Mouse (Mus musculus) MEL (cell line): ENCODE measurements around the gene Dnaja2. TPM values are rescaled to one million over a fixed set of nuclear protein-coding genes. Genes with fewer than 3 reads are reported as not detected.

Source experiments
- DNase-seq: peaks from one replicate; pipeline ENCODE4 v3.0.0; 2011; ENCODE audit warnings: low read depth, low spot score
- H3K27ac ChIP-seq: 2 replicates; pipeline ENCODE4 v1.5.1; 2012; ENCODE audit warnings: low read depth, mild to moderate bottlenecking, control low read depth, low read length, moderate library complexity; ENCODE audit not compliant: control insufficient read depth
- H3K27me3 ChIP-seq, 2 experiments: fragments of 150-350 bp in 1 of 2; sonication (generic) in 1 of 2; 2 replicates each; pipeline ENCODE4 v1.6.1; 2012; ENCODE audit warnings: low read length in 2 of 2, mild to moderate bottlenecking in 2 of 2, improper control_type of control experiment in 1 of 2, moderate library complexity in 1 of 2; ENCODE audit not compliant: insufficient read depth in 2 of 2, control insufficient read depth in 1 of 2
- H3K36me3 ChIP-seq, 2 experiments: 2 replicates each; pipeline ENCODE4 v1.6.1; 2012 to 2014; ENCODE audit warnings: low read length in 2 of 2, improper control_type of control experiment in 1 of 2, inconsistent platforms in 1 of 2, mild to moderate bottlenecking in 1 of 2; ENCODE audit not compliant: insufficient read depth in 2 of 2, control insufficient read depth in 1 of 2
- H3K4me1 ChIP-seq, 2 experiments: fragments of 150-350 bp in 1 of 2; sonication (generic) in 1 of 2; 2 replicates each; pipeline ENCODE4 v1.6.1; 2012; ENCODE audit warnings: low read length in 2 of 2, improper control_type of control experiment in 1 of 2, mild to moderate bottlenecking in 1 of 2; ENCODE audit not compliant: insufficient read depth in 2 of 2, control insufficient read depth in 1 of 2
- H3K4me3 ChIP-seq, 2 experiments: fragments of 150-350 bp in 1 of 2; sonication (generic) in 1 of 2; 2 replicates each; pipeline ENCODE4 v1.5.1; 2012; ENCODE audit warnings: low read depth in 2 of 2, low read length in 2 of 2, mild to moderate bottlenecking in 2 of 2, moderate library complexity in 2 of 2, control low read depth in 1 of 2, improper control_type of control experiment in 1 of 2; ENCODE audit not compliant: control insufficient read depth in 1 of 2, insufficient read depth in 1 of 2
- H3K79me2 ChIP-seq: 2 replicates; pipeline ENCODE4 v1.6.1; 2012; ENCODE audit warnings: mild to moderate bottlenecking, low read length, moderate library complexity; ENCODE audit not compliant: control insufficient read depth, poor library complexity, insufficient read depth
- H3K9ac ChIP-seq: 2 replicates; pipeline ENCODE4 v1.6.1; 2012; ENCODE audit warnings: low read depth, mild to moderate bottlenecking, control low read depth, low read length, moderate library complexity; ENCODE audit not compliant: control insufficient read depth, poor library complexity, severe bottlenecking
- H3K9me3 ChIP-seq: fragments of 150-350 bp; sonication (generic); replicated peaks from 2 replicates; pipeline ENCODE4 v1.6.1; 2012; ENCODE audit warnings: mild to moderate bottlenecking, low read length, improper control_type of control experiment, moderate library complexity; ENCODE audit not compliant: insufficient read depth
- BHLHE40 ChIP-seq: IDR thresholded peaks from 2 replicates; pipeline ENCODE4 v1.6.1; 2012; ENCODE audit warnings: low read depth, mild to moderate bottlenecking, inconsistent platforms, low read length, improper control_type of control experiment, borderline replicate concordance
- CHD2 ChIP-seq: IDR thresholded peaks from 2 replicates; pipeline ENCODE4 v1.6.1; 2011; ENCODE audit warnings: low read length, improper control_type of control experiment
- E2F4 ChIP-seq: IDR thresholded peaks from 2 replicates; pipeline ENCODE4 v1.6.1; 2011; ENCODE audit warnings: low read depth, low read length, improper control_type of control experiment, borderline replicate concordance
- ELF1 ChIP-seq: IDR thresholded peaks from 2 replicates; pipeline ENCODE4 v1.6.1; 2014; ENCODE audit warnings: low read depth, mild to moderate bottlenecking, inconsistent platforms, low read length, improper control_type of control experiment, moderate library complexity
- EP300 ChIP-seq, 2 experiments: IDR thresholded peaks; 2 replicates each; pipeline ENCODE4 v1.6.1; 2011; ENCODE audit warnings: improper control_type of control experiment in 2 of 2, low read length in 2 of 2, low read depth in 1 of 2, mild to moderate bottlenecking in 1 of 2
- ETS1 ChIP-seq: IDR thresholded peaks from 2 replicates; pipeline ENCODE4 v1.6.1; 2012; ENCODE audit warnings: low read depth, mild to moderate bottlenecking, inconsistent platforms, low read length, improper control_type of control experiment, moderate library complexity
- GABPA ChIP-seq: IDR thresholded peaks from 2 replicates; pipeline ENCODE4 v1.6.1; 2012; ENCODE audit warnings: low read depth, mild to moderate bottlenecking, inconsistent platforms, low read length, improper control_type of control experiment, moderate library complexity
- GATA1 ChIP-seq: IDR thresholded peaks from 2 replicates; pipeline ENCODE4 v1.6.1; 2011; ENCODE audit warnings: low read depth, low read length, improper control_type of control experiment
- HCFC1 ChIP-seq: IDR thresholded peaks from 2 replicates; pipeline ENCODE4 v1.6.1; 2012; ENCODE audit warnings: low read depth, mild to moderate bottlenecking, inconsistent platforms, low read length, improper control_type of control experiment, moderate library complexity
- JUND ChIP-seq: IDR thresholded peaks from 2 replicates; pipeline ENCODE4 v1.6.1; 2011; ENCODE audit warnings: low read depth, mild to moderate bottlenecking, improper control_type of control experiment, low read length
- KAT2A ChIP-seq: conservative IDR thresholded peaks from 2 replicates; pipeline ENCODE4 v1.6.1; 2012; ENCODE audit warnings: low read depth, low read length, improper control_type of control experiment, inconsistent platforms
- MAX ChIP-seq: IDR thresholded peaks from 2 replicates; pipeline ENCODE4 v1.6.1; 2011; ENCODE audit warnings: low read length, improper control_type of control experiment
- MAZ ChIP-seq: IDR thresholded peaks from 2 replicates; pipeline ENCODE4 v1.6.1; 2012; ENCODE audit warnings: low read depth, mild to moderate bottlenecking, inconsistent platforms, low read length, improper control_type of control experiment
- MEF2A ChIP-seq: IDR thresholded peaks from 2 replicates; pipeline ENCODE4 v1.6.1; 2014; ENCODE audit warnings: low read depth, mild to moderate bottlenecking, inconsistent platforms, low read length, improper control_type of control experiment; ENCODE audit not compliant: poor library complexity, insufficient replicate concordance, severe bottlenecking; ENCODE audit errors: extremely low read depth
- MXI1 ChIP-seq: IDR thresholded peaks from 2 replicates; pipeline ENCODE4 v1.6.1; 2011; ENCODE audit warnings: mild to moderate bottlenecking, low read depth, low read length, improper control_type of control experiment
- MYB ChIP-seq: IDR thresholded peaks from 2 replicates; pipeline ENCODE4 v1.6.1; 2011; ENCODE audit warnings: mild to moderate bottlenecking, low read depth, low read length, improper control_type of control experiment
- NELFE ChIP-seq: IDR thresholded peaks from 2 replicates; pipeline ENCODE4 v1.6.1; 2011; ENCODE audit warnings: low read depth, low read length, improper control_type of control experiment
- NRF1 ChIP-seq: IDR thresholded peaks from 2 replicates; pipeline ENCODE4 v1.6.1; 2014; ENCODE audit warnings: low read depth, mild to moderate bottlenecking, inconsistent platforms, low read length, improper control_type of control experiment, moderate library complexity; ENCODE audit not compliant: poor library complexity, insufficient read depth, severe bottlenecking
- POLR2AphosphoS2 ChIP-seq: IDR thresholded peaks from 2 replicates; pipeline ENCODE4 v1.6.1; 2011; ENCODE audit warnings: low read length, improper control_type of control experiment
- POLR2AphosphoS5 ChIP-seq: IDR thresholded peaks from 2 replicates; pipeline ENCODE4 v1.6.1; 2012; ENCODE audit warnings: low read depth, borderline replicate concordance, mild to moderate bottlenecking, inconsistent platforms, low read length, moderate library complexity, mixed read lengths
- RCOR1 ChIP-seq: IDR thresholded peaks from 2 replicates; pipeline ENCODE4 v1.6.1; 2012; ENCODE audit warnings: low read depth, mild to moderate bottlenecking, inconsistent platforms, low read length, improper control_type of control experiment
- SIN3A ChIP-seq: IDR thresholded peaks from 2 replicates; pipeline ENCODE4 v1.6.1; 2012; ENCODE audit warnings: low read length, improper control_type of control experiment, inconsistent platforms
- SMC3 ChIP-seq: IDR thresholded peaks from 2 replicates; pipeline ENCODE4 v1.6.1; 2011; ENCODE audit warnings: low read depth, low read length, improper control_type of control experiment
- TAL1 ChIP-seq: IDR thresholded peaks from 2 replicates; pipeline ENCODE4 v1.6.1; 2012; ENCODE audit warnings: mild to moderate bottlenecking, inconsistent platforms, low read length, moderate library complexity, mixed read lengths
- TCF12 ChIP-seq: IDR thresholded peaks from 2 replicates; pipeline ENCODE4 v1.6.1; 2014; ENCODE audit warnings: low read depth, mild to moderate bottlenecking, inconsistent platforms, low read length, improper control_type of control experiment, moderate library complexity
- USF1 ChIP-seq: IDR thresholded peaks from 2 replicates; pipeline ENCODE4 v1.6.1; 2014; ENCODE audit warnings: low read depth, mild to moderate bottlenecking, inconsistent platforms, low read length, improper control_type of control experiment, moderate library complexity
- ZC3H11A ChIP-seq: IDR thresholded peaks from 2 replicates; pipeline ENCODE4 v1.6.1; 2012; ENCODE audit warnings: low read depth, mild to moderate bottlenecking, inconsistent platforms, low read length, improper control_type of control experiment
- ZNF384 ChIP-seq: IDR thresholded peaks from 2 replicates; pipeline ENCODE4 v1.6.1; 2012; ENCODE audit warnings: low read depth, mild to moderate bottlenecking, inconsistent platforms, low read length, improper control_type of control experiment
- polyA plus RNA-seq, 2 experiments: library from polyadenylated mRNA; stranded (reverse) in 1 of 2; unstranded in 1 of 2; fragments of >175 nt in 1 of 2; fragments of >200 nt in 1 of 2; gene quantifications; 2 replicates each; pipeline versions ENCODE4 v1.2.1 to v1.2.4; 2012; ENCODE audit warnings: low replicate concordance in 2 of 2, low read depth in 1 of 2; ENCODE audit not compliant: insufficient read length in 2 of 2, insufficient read depth in 1 of 2, missing spikeins in 1 of 2
- total RNA-seq: library from RNA; depleted of rRNA; stranded (reverse); fragments of 300-350 nt; gene quantifications from 2 replicates; pipeline ENCODE4 v1.2.3, GENCODE M21; 2012

Gene Dnaja2
- total and polyA plus RNA-seq, 3 experiments = 189 to 307 TPM; not detected in 1

DNA sequence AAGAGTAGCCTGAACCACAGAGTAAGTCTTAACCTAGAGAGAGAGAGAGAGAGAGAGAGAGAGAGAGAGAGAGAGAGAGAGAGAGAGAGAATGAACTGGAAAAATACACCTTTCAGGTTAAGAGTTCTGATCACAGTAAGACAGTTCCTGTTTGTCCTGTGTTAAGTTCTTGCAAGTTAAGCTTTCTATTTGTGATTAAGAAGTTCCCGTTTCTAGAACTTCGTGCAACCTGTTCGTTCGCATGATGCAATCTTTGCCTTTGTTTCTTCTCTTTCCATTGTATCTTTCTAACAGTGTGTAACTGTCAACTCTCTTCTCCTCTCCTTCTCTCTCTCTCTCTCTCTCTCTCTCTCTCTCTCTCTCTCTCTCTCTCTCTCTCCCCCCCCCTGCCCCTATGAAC is 15.3 kb upstream of the Dnaja2 start (continued):
- no peak for TF ChIP-seq E2F4
- TF ChIP-seq SIN3A = peak; percentile 85
- TF ChIP-seq RCOR1 = no peak
- TF ChIP-seq JUND = no peak; the same call in none of the 2 replicates
- peak; percentile 47; the same call in 1 of the 2 replicates for TF ChIP-seq NELFE
- no peak; the same call in 1 of the 2 replicates for TF ChIP-seq POLR2AphosphoS5
- TF ChIP-seq ELF1 = no peak
- no peak for TF ChIP-seq SMC3
- TF ChIP-seq ZC3H11A = 0 out of 2 replicates have a peak, but pooled peaks have one; percentile 2

DNA sequence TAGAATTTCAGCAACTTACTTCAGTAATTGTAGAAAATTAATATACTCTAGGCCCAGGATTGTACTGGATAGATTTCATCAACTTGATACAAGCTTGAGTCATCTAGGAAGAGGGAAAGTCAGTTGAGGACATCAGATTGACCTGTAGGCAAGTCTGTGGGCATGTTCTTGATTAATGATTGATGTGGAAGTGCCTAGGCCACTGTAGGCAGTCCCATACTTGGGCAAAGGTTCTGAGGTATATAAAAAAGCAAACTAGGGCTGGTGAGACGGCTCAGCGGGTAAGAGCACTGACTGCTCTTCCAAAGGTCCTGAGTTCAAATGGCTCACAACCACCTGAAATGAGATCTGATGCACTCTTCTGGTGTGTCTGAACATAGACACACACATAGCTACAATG is 12.7 kb upstream of the Dnaja2 start:
- TF ChIP-seq MYB (no peak), NELFE (no peak), KAT2A (no peak), MAZ (no peak), ZNF384 (no peak), JUND (no peak), EP300 (IDR thresholded peaks at IDR 0.05; ENCODE audit: low read depth in 1 of 2, low read length in 2 of 2) (no peak), ZC3H11A (no peak), CHD2 (no peak), GABPA (no peak), HCFC1 (no peak), GATA1 (no peak)
- H3K27ac ChIP-seq = no peak overlapping the region

DNA sequence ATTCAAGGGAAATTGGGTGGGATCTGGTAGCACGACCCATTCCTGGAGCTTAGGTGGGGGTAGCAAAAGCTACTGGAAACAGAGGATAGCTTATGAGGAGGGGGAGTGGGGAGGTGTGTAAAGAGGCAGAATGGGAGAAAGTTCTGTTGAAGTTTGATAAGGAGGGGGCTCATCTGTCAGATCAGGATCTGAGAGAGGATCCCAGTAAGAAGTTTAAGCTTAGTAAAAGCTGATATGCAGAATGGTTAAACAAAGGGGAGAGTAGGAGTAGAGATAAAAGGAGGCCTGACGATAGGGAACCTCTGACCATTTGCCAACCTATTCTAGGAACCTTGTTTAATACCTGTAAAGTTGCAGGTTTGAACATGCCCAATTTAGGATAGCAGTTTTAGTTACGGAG is 10.0 kb upstream of the Dnaja2 start:
- Histone ChIP-seq H3K9ac (no peak overlapping the region), H3K27ac (peak overlapping the region; percentile 32; the same call in 1 of the 2 replicates), H3K4me3 (no peak overlapping the region), H3K79me2 (no peaks in the 10 kb centered on the region), H3K27me3 (no peaks in the 10 kb centered on the region), H3K4me1 (peaks cover 29 to 42% of the 10 kb centered on the region in 2 experiments), H3K36me3 (peaks cover 0 to 41% of the 10 kb centered on the region in 2 experiments; a peak in 2 of 4 replicates), H3K9me3 (no peaks in the 10 kb centered on the region)
- no peak for DNase-seq
- TF ChIP-seq RCOR1 (0 out of 2 replicates have a peak, but pooled peaks have one; percentile 49), USF1 (no peak), MAX (no peak), SMC3 (no peak), MEF2A (0 out of 2 replicates have a peak, but pooled peaks have one; percentile 14), POLR2AphosphoS2 (no peak), KAT2A (no peak), GABPA (no peak), ZNF384 (no peak), NRF1 (no peak), BHLHE40 (no peak), TAL1 (no peak; the same call in 1 of the 2 replicates), MXI1 (peak; percentile 31; the same call in 1 of the 2 replicates), POLR2AphosphoS5 (no peak), TCF12 (peak; percentile 68), ETS1 (0 out of 2 replicates have a peak, but pooled peaks have one; percentile 55)

More for the DNA sequence above, 12.7 kb upstream of the Dnaja2 start:
- Histone ChIP-seq H3K9ac (no peak overlapping the region), H3K79me2 (no peaks in the 10 kb centered on the region), H3K36me3 (peaks cover 0 to 51% of the 10 kb centered on the region in 2 experiments; a peak in 2 of 4 replicates), H3K9me3 (no peaks in the 10 kb centered on the region), H3K4me1 (peaks cover 44 to 58% of the 10 kb centered on the region in 2 experiments), H3K4me3 (no peak overlapping the region), H3K27me3 (no peaks in the 10 kb centered on the region)
- no peak for DNase-seq
